Mouse (Mus musculus) bone marrow, adult 2 months (tissue): ENCODE measurements at regions not wholly inside any gene's neighbourhood (a gene's known extent, or its start where the extent isn't known, plus 50 kb on each side); places are given as distances from the start of the nearest gene placed in this dataset.

Source experiments
- CTCF ChIP-seq: fragments of 200-500 bp; IDR thresholded peaks from 2 replicates; pipeline ENCODE4 v1.5.1; 2011; ENCODE audit warnings: low read length, control low read depth; ENCODE audit not compliant: control insufficient read depth, insufficient read depth
- POLR2A ChIP-seq: fragments of 200-500 bp; IDR thresholded peaks from 2 replicates; pipeline ENCODE4 v1.6.1; 2011; ENCODE audit warnings: low read depth, mild to moderate bottlenecking, control low read depth, low read length, borderline replicate concordance; ENCODE audit not compliant: control insufficient read depth

- TF ChIP-seq CTCF (no peak), POLR2A (no peak)
Measured at GRCm38 (mm10) chr5:119317617-119318016, 352.9 kb upstream of the Tbx3 start.
